Mouse (Mus musculus): ENCODE measurements around the gene Herc4. TPM values are rescaled to one million over a fixed set of nuclear protein-coding genes. Genes with fewer than 3 reads are reported as not detected.

The Herc4 gene
- polyA plus RNA-seq, 1 experiment from 2014 or later, result 38.9 TPM

GRCm38 (mm10) chr10:63258696-63259095 is 15.1 kb downstream of the Herc4 start:
- H3K4me1 ChIP-seq, result no peaks in the 10 kb centered on the region
- H3K9ac ChIP-seq, result no peak overlapping the region
- H3K9me3 ChIP-seq, result no peaks in the 10 kb centered on the region
- WGBS, result 65% methylated on average over 3 of the region's 3 CpGs
- no peak overlapping the region for H3K4me3 ChIP-seq (replicated peaks)
- H3K27ac ChIP-seq, result no peak overlapping the region
- no peak overlapping the region for H3K4me2 ChIP-seq
- H3K27me3 ChIP-seq (replicated peaks), result no peaks in the 10 kb centered on the region
- peaks cover 3% of the 10 kb centered on the region; the same call in 1 of the 2 replicates for H3K36me3 ChIP-seq
- no peak for ATAC-seq (ENCODE audit: insufficient read depth, low FRiP score, low read depth)

- no peak overlapping the region for H3K27ac ChIP-seq
- WGBS, result 77% methylated on average over 3 of the region's 3 CpGs
- ATAC-seq (ENCODE audit: insufficient read depth, low FRiP score, low read depth), result no peak
Measured at GRCm38 (mm10) chr10:63259340-63259739, 15.7 kb downstream of the Herc4 start.

GRCm38 (mm10) chr10:63267941-63268340 is 24.3 kb downstream of the Herc4 start:
- Histone ChIP-seq H3K27ac (no peak overlapping the region), H3K4me3 (replicated peaks) (no peak overlapping the region), H3K4me1 (no peaks in the 10 kb centered on the region), H3K36me3 (peaks cover 3% of the 10 kb centered on the region; the same call in 1 of the 2 replicates), H3K9ac (no peak overlapping the region), H3K27me3 (replicated peaks) (no peaks in the 10 kb centered on the region), H3K4me2 (no peak overlapping the region), H3K9me3 (no peaks in the 10 kb centered on the region)
- WGBS, result 80% methylated on average over 2 of the region's 2 CpGs
- ATAC-seq (ENCODE audit: insufficient read depth, low FRiP score, low read depth), result no peak

More at GRCm38 (mm10) chr10:63259340-63259739, 15.7 kb downstream of the Herc4 start:
- H3K4me1 ChIP-seq, result no peaks in the 10 kb centered on the region
- peaks cover 3% of the 10 kb centered on the region; the same call in 1 of the 2 replicates for H3K36me3 ChIP-seq
- H3K4me3 ChIP-seq (replicated peaks), result no peak overlapping the region
- H3K4me2 ChIP-seq, result no peak overlapping the region
- no peaks in the 10 kb centered on the region for H3K27me3 ChIP-seq (replicated peaks)
- H3K9me3 ChIP-seq, result no peaks in the 10 kb centered on the region
- no peak overlapping the region for H3K9ac ChIP-seq

- peak; percentile 69 for ATAC-seq (ENCODE audit: insufficient read depth, low FRiP score, low read depth)
Measured at GRCm38 (mm10) chr10:63272401-63272800, 28.8 kb downstream of the Herc4 start.

GRCm38 (mm10) chr10:63272868-63273267 is 29.3 kb downstream of the Herc4 start:
- no peaks in the 10 kb centered on the region for H3K4me1 ChIP-seq
- H3K4me3 ChIP-seq (replicated peaks), result no peak overlapping the region
- no peaks in the 10 kb centered on the region; the same call in 1 of the 2 replicates for H3K36me3 ChIP-seq
- H3K27me3 ChIP-seq (replicated peaks), result no peaks in the 10 kb centered on the region
- peak; percentile 82; the same call in 1 of the 2 replicates for ATAC-seq (ENCODE audit: insufficient read depth, low FRiP score, low read depth)
- no peak overlapping the region for H3K9ac ChIP-seq
- 85% methylated on average over 5 of the region's 5 CpGs for WGBS
- H3K4me2 ChIP-seq, result no peak overlapping the region
- no peak overlapping the region for H3K27ac ChIP-seq
- no peaks in the 10 kb centered on the region for H3K9me3 ChIP-seq

More at GRCm38 (mm10) chr10:63272401-63272800, 28.8 kb downstream of the Herc4 start:
- Histone ChIP-seq H3K4me3 (replicated peaks) (no peak overlapping the region), H3K9me3 (no peaks in the 10 kb centered on the region), H3K36me3 (no peaks in the 10 kb centered on the region; the same call in 1 of the 2 replicates), H3K4me2 (no peak overlapping the region), H3K27me3 (replicated peaks) (no peaks in the 10 kb centered on the region), H3K4me1 (no peaks in the 10 kb centered on the region), H3K27ac (no peak overlapping the region), H3K9ac (no peak overlapping the region)

- H3K27ac ChIP-seq, result no peak overlapping the region
- peak; percentile 92; the same call in 1 of the 2 replicates for ATAC-seq (ENCODE audit: insufficient read depth, low FRiP score, low read depth)
Measured at GRCm38 (mm10) chr10:63277010-63277409, 33.4 kb downstream of the Herc4 start.

GRCm38 (mm10) chr10:63279851-63280250 is 36.2 kb downstream of the Herc4 start:
- no peak overlapping the region for H3K4me2 ChIP-seq
- WGBS, result 85% methylated on average over 3 of the region's 3 CpGs
- no peaks in the 10 kb centered on the region for H3K9me3 ChIP-seq
- H3K9ac ChIP-seq, result no peak overlapping the region
- H3K27ac ChIP-seq, result no peak overlapping the region
- H3K36me3 ChIP-seq, result peaks cover 15% of the 10 kb centered on the region
- ATAC-seq (ENCODE audit: insufficient read depth, low FRiP score, low read depth), result no peak
- H3K4me3 ChIP-seq (replicated peaks), result no peak overlapping the region
- H3K27me3 ChIP-seq (replicated peaks), result no peaks in the 10 kb centered on the region
- H3K4me1 ChIP-seq, result no peaks in the 10 kb centered on the region

More at GRCm38 (mm10) chr10:63277010-63277409, 33.4 kb downstream of the Herc4 start:
- H3K9me3 ChIP-seq, result no peaks in the 10 kb centered on the region
- peaks cover 11% of the 10 kb centered on the region; the same call in 1 of the 2 replicates for H3K36me3 ChIP-seq
- H3K4me1 ChIP-seq, result no peaks in the 10 kb centered on the region
- no peak overlapping the region for H3K9ac ChIP-seq
- WGBS, result 86% methylated on average over 3 of the region's 3 CpGs
- H3K27me3 ChIP-seq (replicated peaks), result no peaks in the 10 kb centered on the region
- no peak overlapping the region for H3K4me2 ChIP-seq
- H3K4me3 ChIP-seq (replicated peaks), result no peak overlapping the region

GRCm38 (mm10) chr10:63282417-63282816 is 38.8 kb downstream of the Herc4 start:
- 80% methylated on average over 4 of the region's 4 CpGs for WGBS
- H3K9ac ChIP-seq, result no peak overlapping the region

GRCm38 (mm10) chr10:63282846-63283245 is 39.2 kb downstream of the Herc4 start:
- ATAC-seq (ENCODE audit: insufficient read depth, low FRiP score, low read depth), result no peak
- H3K36me3 ChIP-seq, result peaks cover 19% of the 10 kb centered on the region
- H3K4me2 ChIP-seq, result no peak overlapping the region

More at GRCm38 (mm10) chr10:63282417-63282816, 38.8 kb downstream of the Herc4 start:
- H3K36me3 ChIP-seq, result peaks cover 15% of the 10 kb centered on the region
- H3K4me3 ChIP-seq (replicated peaks), result no peak overlapping the region
- no peaks in the 10 kb centered on the region for H3K9me3 ChIP-seq
- no peak overlapping the region for H3K4me2 ChIP-seq
- H3K4me1 ChIP-seq, result no peaks in the 10 kb centered on the region
- H3K27me3 ChIP-seq (replicated peaks), result no peaks in the 10 kb centered on the region
- ATAC-seq (ENCODE audit: insufficient read depth, low FRiP score, low read depth), result no peak
- H3K27ac ChIP-seq, result no peak overlapping the region

GRCm38 (mm10) chr10:63302356-63302755 is 58.7 kb downstream of the Herc4 start:
- Histone ChIP-seq H3K27ac (no peak overlapping the region), H3K4me3 (replicated peaks) (no peak overlapping the region), H3K9me3 (no peaks in the 10 kb centered on the region), H3K27me3 (replicated peaks) (no peaks in the 10 kb centered on the region), H3K9ac (no peak overlapping the region), H3K4me1 (no peaks in the 10 kb centered on the region), H3K36me3 (peaks cover 20% of the 10 kb centered on the region), H3K4me2 (no peak overlapping the region)
- WGBS, result 89% methylated on average over 2 of the region's 2 CpGs
- no peak for ATAC-seq (ENCODE audit: insufficient read depth, low FRiP score, low read depth)

More at GRCm38 (mm10) chr10:63282846-63283245, 39.2 kb downstream of the Herc4 start:
- H3K4me1 ChIP-seq, result no peaks in the 10 kb centered on the region
- H3K27me3 ChIP-seq (replicated peaks), result no peaks in the 10 kb centered on the region
- H3K9ac ChIP-seq, result no peak overlapping the region
- 88% methylated on average over 7 of the region's 7 CpGs for WGBS
- no peak overlapping the region for H3K27ac ChIP-seq
- H3K4me3 ChIP-seq (replicated peaks), result no peak overlapping the region
- H3K9me3 ChIP-seq, result no peaks in the 10 kb centered on the region

GRCm38 (mm10) chr10:63308582-63309366 is 65.2 kb downstream of the Herc4 start:
- 45% methylated on average over 10 of the region's 10 CpGs for WGBS
- Histone ChIP-seq H3K36me3 (peaks cover 34% of the 10 kb centered on the region), H3K27ac (no peak overlapping the region), H3K27me3 (replicated peaks) (no peaks in the 10 kb centered on the region), H3K4me1 (no peaks in the 10 kb centered on the region), H3K9me3 (no peaks in the 10 kb centered on the region), H3K4me2 (no peak overlapping the region), H3K9ac (no peak overlapping the region), H3K4me3 (replicated peaks) (no peak overlapping the region)
- ATAC-seq (ENCODE audit: insufficient read depth, low FRiP score, low read depth), result peak; percentile 47

GRCm38 (mm10) chr10:63313726-63314125 is 70.1 kb downstream of the Herc4 start:
- no peak overlapping the region for H3K4me3 ChIP-seq (replicated peaks)
- H3K4me2 ChIP-seq, result no peak overlapping the region
- H3K27ac ChIP-seq, result no peak overlapping the region
- no peaks in the 10 kb centered on the region for H3K4me1 ChIP-seq
- 87% methylated on average over 1 of the region's 1 CpGs for WGBS
- no peaks in the 10 kb centered on the region for H3K27me3 ChIP-seq (replicated peaks)
- peaks cover 33% of the 10 kb centered on the region for H3K36me3 ChIP-seq
- ATAC-seq (ENCODE audit: insufficient read depth, low FRiP score, low read depth), result no peak
- no peaks in the 10 kb centered on the region for H3K9me3 ChIP-seq
- no peak overlapping the region for H3K9ac ChIP-seq

All from stomach, embryonic 15.5 days (tissue).